Mouse (Mus musculus) heart, postnatal 0 days (tissue): ENCODE measurements around the gene Adarb2.

ENCODE experiments used
- CTCF ChIP-seq: IDR thresholded peaks from 2 replicates; pipeline ENCODE4 v1.5.1; 2016; ENCODE audit warnings: antibody characterized with exemption, control low read depth, low read depth
- EP300 ChIP-seq: IDR thresholded peaks from 2 replicates; pipeline ENCODE4 v1.6.1; 2016; ENCODE audit warnings: antibody characterized with exemption, low read depth

GRCm38 (mm10) chr13:8677174-8677573, 474.5 kb downstream of the Adarb2 start:
- no peak for TF ChIP-seq CTCF
- no peak for TF ChIP-seq EP300
